Mouse (Mus musculus) left cerebral cortex, adult 8-10 months (tissue): ENCODE results near the gene Slc30a4. TPM values are rescaled to one million over a fixed set of nuclear protein-coding genes. Genes with fewer than 3 reads are reported as not detected.

Experiments
- DNase-seq, 2 experiments: peaks; one replicate each; pipeline ENCODE4 v3.0.0; 2022; ENCODE audit warnings: low spot score in 2 of 2
- total RNA-seq, 4 experiments: library from RNA; stranded (reverse); gene quantifications; 2 replicates each; pipeline ENCODE4 v1.2.4; 2022

Slc30a4 gene
- total RNA-seq = 10 to 100 TPM; 40.4 to 51.6 (median 45.3) TPM

DNA sequence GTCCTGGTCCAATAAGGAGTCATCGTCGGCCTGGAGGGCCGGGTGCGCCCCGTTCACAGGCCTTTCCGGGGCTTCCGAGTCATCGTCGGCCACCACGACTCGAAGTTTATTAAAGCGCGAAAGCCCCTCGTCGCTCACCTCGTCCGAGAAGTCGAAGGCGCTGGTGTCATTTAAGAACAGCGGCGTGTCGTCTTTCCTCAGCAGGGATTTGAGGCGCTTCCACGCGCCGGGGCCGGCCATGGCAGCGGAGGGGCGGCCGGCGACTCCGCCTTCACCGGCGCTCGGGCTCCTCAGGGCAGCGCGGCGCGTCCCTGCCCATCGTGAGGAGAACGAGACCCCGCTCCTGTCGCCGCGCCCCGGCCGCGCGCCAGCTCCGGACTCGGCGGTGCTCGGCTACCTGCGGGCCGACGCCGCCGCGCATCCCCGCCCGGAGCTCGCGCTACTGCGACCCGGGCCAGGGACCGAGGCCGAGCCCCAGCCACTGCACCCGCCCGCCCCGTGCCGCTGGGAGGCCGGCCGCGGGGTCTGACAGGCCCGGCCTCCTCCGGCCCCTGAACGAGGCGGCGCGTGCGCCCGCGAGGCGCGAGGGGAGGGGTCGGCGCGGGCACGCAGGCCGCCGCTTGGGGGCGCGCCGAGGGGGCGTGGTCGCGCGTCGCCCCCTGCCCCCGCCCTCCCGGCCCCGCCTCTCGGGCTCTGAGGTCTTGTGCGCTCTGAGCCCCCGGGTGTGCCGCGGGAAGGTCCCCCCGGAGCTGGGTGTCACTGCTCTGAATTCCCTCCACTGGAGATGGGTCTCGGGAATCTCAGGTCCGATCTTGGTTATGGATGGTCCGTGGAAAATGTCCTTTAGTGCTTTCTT is at the start of gene Slc30a4:
TSS of gene Slc30a4 (minus strand) at position 483 of the 856 bp plus-strand sequence.
- peak; percentile 40 to 67 for DNase-seq

DNA sequence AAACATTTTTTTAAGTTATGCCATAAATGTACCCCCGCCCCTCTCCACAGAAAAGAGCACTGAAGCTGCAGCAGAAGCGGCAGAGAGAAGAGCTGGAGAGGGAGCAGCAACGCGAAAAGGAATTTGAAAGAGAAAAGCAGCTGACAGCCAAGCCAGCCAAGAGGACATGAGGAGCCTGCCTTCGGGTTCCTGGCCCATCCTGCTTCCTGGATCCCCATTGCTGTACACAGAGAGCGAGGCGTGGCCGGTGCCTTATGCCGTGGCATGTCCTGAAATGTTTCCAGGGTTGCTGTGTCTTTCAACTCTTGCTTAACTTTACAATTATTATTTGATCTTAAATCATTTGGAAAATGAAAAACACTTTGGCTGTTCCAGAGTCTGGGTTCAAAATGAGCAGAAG is 44.0 kb upstream of the Slc30a4 start:
- DNase-seq = no peak

DNA sequence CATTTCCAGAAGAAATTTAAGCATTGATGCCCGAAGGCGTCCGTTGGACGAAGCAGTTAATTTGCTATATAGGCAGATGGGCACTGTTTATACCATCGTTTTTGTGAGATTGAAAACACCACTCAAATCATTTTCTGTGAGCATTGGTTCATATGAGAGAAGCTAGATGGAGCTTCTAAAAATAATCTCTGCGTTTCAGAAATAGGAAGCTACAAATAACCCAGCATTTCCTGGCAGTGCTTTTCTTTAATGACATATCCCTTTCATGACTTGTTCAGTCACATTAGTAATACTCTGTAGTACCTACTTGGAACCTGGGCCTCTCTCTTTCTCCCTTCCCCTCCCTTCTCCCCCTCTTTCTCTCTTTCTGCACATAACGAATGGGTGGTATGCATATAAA is 36.6 kb upstream of the Slc30a4 start:
- DNase-seq = no peak

DNA sequence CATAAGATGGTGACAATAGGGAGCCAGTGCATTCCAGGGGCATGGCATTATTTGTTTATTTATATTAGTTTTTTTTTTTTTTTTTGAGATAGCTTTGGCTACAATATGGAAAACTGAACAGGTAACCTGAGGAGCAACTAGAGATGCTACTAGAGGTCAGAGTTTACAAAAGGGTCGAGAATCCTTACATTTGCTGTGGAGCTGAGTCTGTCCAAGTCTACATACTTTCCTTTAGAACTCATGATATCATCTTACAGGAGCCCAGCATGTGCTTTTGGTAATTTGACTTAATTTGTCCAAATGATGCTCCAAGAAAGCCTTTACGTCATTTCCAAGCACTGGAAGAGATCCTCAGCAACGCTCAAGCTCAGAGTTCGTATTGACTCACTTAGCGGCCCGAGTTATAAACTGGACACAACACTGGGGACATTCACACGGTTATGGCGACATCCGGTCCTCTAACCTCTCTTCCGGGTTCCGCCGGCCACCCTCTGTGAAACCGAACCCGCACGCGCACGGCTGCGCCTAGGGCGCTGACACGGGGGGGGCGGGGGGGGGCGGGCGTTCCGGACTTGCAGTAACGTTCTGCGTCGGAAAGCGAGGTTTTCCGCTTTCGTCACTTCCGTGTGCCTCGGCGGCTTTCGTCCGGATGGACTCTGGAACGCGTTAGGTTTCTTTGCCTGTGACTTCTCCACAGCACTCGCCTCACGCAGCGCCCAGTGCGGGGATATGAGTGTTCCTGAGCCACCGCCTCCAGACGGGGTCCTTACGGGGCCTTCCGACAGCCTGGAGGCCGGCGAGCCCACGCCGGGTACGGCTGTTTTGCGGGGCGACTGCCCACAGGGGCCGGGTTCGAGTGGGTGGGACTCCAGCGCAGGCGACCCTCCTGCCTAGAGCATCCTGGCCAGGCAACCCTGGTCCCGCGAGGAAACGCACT is 35.7 kb upstream of the Slc30a4 start, which contains the start of gene Bloc1s6:
TSS of gene Bloc1s6 (plus strand) at position 610 of the 937 bp plus-strand sequence.
- DNase-seq = peak; percentile 90

DNA sequence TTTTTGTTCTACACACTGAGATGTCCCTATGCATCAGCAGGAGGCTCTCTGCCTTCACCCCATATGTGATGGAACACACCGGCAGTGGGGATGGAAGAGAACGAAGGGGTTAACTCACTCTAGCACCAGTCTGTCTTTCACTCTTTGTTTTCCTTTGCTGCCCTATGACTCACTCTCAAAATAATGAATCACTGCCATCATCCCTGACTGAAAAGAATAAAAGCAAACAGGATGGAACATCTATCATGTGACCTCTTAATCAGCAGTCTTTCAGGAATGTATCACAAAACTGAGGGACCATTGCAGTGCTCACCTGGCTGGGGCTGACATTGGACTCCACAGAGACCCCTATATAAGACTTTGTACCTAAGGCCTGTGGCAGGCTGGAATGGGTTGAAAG is 29.0 kb upstream of the Slc30a4 start:
- DNase-seq = no peak

DNA sequence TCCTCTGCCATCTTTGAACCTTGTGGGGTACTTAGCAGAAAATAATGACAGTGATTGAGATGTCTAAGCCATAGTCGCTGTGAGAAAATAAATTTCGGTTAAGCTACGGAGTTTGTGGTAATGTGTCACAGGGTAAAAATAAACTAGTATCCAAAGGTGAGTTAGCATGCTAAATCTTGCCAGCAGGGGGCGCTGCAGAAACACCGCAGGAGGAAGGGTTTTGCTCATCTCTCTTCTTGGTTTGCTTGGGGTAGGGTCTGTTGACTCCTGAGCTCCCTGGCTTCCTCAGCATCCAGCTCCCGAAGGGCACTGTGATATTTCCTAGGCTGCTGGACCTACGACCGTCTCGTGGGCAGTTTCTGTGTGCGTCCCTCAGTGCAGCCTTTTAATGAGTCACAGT is 23.1 kb upstream of the Slc30a4 start:
- no peak for DNase-seq

DNA sequence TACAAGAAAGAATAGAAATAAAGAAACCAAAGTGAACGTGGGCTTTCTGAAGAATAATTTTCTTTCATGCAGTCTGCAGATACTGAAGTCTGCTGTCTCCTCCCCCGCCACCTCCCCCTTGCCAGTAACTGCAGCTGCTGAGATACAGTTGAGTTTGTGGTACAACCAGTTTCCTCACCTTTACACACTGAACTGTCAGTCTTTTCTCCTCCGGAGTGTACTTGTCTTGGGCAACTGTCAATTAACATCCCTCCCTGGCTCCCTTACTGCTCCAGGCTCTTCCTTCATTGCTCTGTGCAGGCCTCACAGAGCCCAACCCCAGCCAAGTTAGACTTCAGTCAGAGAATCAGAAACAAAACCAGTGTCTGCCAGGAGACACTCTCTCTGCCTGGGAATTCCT is 18.1 kb upstream of the Slc30a4 start:
- DNase-seq = no peak

DNA sequence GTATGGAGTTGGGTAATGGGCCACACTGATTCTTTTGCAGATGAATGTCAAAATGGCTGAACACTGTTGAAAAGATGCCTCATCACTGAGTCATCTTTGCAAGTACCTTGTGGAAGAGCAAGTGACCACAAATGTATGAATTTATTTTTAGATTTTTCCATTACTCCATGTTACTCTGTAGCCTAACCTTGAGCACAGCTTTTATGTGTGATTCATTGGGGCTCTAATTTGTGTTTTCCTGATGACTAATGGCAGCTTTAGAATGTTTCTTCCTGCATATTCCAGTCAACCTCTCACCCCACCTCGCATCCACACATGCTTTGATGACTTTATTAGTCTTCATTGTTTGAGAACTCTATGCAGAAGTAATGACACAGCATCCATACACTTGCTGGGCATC is 16.8 kb upstream of the Slc30a4 start:
- DNase-seq = no peak

DNA sequence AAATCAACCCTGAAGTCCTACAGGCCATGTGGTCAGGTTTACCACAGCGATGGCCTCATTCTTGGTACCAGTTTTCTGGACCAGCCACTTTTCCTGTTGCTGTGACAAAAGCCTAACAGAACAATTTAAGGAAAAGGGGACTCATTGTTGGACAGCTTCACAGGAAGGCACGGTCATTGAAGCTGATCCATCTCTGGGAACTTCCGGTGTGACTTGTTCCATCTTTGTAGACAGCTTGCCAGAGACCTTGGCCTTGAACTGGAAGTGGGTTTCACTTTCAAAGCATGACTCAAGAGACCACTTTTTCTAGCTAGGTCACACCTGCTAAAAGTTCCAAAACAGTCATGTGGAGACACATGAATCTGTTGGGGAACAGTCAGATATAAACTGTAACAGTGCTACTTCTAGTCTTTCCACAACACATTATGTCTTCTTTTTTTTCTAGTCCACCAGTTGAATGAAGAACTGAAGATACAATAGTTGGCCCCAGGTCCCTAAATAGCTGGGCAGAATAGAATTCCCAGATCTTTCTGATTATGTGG is 13.9 kb upstream of the Slc30a4 start:
- DNase-seq = no peak

DNA sequence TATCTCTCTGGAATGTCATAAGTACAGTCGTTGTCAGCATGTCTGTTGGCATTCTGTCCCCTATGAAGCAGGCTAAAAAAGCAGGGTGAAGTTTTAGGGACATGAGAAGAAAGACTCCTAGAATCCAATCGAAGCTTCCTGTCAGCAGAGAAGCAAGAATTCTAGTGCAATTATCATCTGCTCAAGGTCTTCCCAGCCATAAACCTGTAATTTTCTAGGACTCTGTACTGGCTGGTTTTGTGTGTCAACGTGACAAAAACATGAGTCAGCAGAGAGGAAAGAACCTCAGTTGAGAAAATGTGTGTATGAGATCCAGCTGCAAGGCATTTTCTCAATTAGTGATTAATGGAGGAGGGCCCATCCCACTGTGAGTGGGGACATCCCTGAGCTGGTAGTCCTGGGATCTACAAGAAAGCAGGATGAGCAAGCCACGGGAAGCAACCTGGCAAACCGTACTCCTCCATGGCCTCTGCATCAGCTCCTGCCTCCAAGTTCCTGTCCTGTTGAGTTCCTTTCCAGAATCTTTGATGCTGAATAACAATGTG is 12.8 kb upstream of the Slc30a4 start:
- DNase-seq = no peak

DNA sequence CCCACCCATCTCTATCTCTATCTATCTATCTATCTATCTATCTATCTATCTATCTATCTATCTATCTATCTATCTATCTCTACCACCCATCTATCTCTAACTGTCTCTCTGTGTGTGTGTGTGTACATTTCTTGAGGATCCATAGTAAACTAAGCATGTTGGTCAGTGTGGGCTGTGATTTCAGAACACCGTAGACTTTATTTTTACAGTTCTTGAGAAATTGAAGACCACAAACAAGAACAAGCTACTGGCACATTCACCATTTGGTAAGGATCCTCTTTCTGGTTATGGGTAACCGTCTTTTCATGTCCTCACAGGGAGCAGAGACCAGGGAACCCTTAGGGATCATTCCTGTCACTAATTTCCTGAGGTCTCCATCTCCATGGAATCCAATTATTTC is 10.4 kb upstream of the Slc30a4 start:
- no peak for DNase-seq

DNA sequence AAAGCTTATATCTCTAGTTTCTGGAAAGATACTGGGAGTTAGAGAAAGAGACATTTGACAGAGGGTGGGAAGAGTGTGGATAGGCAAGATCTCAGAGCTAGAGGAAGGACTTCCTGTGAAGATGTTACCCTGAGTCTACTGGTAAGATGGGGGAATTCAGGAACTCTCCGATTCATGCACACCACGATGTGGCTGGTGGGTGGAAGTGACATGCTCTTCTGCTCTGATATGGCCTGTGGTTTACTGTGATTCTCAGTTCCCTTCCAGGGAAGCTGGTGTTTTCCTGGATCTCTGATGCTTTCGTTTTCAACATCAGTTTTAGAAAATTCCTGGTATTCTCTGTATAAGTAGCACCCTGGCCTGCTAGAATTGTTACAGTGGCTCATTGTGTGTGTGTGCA is 9.4 kb upstream of the Slc30a4 start:
- no peak for DNase-seq

DNA sequence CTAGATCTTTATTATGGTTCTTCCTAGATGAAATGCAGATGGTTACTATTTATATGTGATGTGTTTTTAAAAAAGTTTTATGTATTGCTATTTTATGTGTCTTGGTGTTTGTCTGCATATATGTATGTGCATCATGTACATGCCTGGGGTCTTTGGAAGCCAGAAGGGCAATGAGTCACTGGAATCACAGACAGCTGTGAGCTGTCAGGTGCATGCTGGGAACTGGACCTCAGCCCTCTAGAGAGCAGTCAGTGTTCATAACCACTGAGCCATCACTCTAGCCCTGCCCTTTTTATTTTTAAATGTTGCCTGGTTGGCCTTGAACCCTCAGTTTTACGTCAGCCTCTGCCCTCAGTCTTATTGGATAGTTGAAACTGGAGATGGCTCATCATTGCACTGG is 6.7 kb upstream of the Slc30a4 start:
- DNase-seq = no peak

DNA sequence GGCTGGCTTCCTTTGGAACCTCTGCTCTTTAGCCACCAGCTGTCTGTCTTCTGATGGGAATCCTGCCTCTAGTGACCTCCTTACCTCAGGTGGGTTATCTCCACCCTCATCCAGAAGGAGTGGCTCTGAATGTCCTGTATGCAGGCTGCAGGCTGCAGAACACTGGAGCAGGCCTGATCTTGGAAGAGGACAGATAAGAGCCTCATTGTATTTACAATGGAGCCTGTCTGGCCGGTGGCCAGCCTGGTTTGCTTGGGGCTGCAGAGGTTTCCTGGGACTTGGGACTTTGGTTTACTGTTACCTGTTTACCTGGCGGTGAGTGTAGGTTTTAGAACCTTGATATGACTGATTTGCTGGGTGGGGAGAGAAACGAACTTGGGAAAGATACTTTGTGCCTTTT is 5.6 kb upstream of the Slc30a4 start:
- no peak for DNase-seq

DNA sequence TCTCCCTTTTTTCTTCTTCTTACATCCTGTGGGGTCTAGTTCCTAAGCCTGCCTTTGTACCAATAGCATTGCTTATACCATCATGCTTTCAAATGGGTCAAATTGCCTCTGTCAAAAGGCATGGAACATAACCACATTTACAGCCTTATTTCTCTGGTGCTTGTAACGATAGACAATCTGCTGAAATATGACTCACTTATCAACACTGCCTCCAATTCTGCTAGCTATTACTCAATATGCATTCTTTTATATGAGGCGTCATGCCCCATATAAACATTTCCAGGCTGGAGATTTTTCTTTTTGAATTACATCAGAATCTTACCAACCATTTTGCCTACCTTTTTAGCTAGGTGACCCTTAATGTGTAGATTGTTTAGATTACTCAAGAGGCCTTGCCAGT is 2.1 kb upstream of the Slc30a4 start:
- DNase-seq = no peak

DNA sequence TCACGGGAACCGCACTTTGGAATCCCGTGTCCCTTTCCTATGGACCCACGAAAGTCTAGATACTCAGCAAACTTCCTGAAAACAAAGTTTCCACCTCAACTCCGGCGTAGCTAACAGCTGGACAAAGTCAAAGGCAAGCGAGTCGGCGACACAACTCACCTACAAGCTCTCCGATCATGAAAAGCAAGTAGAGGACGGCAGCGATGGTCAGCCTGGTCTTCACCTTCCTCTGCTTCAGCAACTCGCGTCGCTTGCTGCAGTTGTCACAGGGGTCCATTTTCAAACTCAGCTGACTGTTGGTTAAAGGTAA is 637 bp downstream of the Slc30a4 start:
- no peak for DNase-seq

DNA sequence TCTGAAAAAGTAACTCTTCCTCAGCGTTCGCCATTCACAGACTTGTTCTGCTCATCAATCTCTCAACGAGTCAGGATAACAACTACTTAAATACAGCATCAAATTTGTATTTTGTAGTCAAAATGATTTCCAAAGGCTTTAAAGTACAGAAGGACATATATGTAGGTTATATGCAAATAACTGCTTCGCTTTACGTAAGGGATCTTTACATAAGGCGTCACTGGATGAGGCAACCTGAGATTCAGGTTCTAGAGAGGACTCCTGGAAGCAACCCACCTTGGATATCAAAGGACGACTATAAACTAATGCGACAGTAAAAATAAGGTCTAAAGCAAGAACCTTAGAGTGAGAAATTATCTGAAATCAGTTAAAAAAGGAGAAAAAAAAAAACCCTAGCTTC is 1.5 kb downstream of the Slc30a4 start:
- no peak for DNase-seq

DNA sequence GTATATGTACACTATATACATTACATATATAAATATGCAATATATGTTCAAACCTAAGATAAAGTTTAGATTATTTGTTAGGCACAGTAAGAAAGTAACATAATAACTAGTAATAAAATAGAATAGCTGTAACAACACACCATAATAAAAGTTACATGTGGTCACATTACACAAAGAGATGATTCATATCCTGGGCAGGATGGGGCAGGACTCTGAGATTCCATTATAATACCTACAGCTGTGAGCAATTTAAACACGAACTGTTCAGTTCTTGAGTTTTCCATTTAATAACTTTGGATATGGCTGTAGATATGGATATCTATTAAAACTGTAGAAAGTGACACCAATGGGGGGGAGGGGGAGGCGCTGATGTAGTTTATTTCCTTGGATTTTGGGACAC is 4.9 kb downstream of the Slc30a4 start:
- DNase-seq = no peak

DNA sequence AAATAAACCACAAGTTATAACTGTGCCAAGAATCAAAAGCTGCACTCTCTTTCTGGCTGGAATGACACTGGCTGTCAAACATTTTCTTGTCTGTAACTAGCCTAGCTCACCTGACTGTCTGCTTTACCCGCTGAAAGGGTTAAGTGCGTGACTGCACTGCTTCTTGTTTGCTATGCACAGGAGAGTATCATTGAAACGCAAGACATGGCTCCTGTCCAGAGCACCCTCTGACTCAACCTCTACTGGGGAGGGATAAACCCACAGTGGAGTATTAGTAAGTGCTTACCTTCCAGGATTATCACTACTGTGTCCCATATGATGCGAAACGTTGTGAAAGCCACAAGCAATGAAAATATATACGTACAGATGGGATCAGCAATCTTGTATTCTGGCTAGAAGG is 15.8 kb downstream of the Slc30a4 start:
- no peak for DNase-seq

DNA sequence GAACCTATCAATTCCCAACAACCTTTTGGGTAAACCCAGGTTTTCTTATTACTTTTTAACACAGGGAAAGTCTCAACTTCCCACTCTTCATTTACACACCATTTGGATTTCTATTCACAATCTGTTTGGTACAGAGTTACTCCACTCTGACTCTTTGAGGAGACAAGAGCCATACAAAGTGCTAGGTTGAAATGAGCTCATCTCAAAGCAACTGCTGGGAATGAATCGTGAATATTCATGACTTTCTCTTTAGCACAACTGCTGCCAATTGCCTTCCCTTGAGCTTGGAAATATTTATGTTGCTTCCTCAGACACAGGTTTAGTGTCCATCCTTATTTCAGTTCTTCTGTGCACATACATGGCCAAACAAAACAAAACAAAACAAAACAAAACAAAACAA is 18.8 kb downstream of the Slc30a4 start:
- DNase-seq = no peak

DNA sequence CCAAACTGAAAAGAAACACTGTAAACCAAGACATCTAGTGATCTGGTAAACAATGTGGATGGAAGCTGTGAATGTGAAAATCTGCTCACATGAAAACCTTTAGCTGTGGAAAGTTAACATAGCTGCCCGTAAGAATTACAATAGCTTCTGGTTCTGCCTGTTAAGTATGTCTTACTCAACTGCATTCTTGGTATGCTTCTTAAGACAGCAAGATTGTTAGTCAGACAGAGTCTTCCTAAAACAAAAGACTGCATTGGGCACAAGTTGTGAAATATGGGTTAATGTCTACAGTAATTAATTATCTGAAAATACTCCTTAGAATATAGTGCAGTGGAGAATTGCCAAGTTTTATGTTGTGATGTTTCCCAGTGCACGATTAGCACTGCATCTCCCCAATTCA is 19.9 kb downstream of the Slc30a4 start:
- DNase-seq = no peak
